Mouse (Mus musculus) hindbrain, embryonic 11.5 days (tissue): ENCODE measurements around the gene Btbd1. TPM values are rescaled to one million over a fixed set of nuclear protein-coding genes. Genes with fewer than 3 reads are reported as not detected.

ENCODE experiments used
- ATAC-seq: fragments of 200-750 bp; cut with Nextera tagmentation; 2 replicates; pipeline ENCODE4 v1.8.0; 2017; ENCODE audit warnings: mild to moderate bottlenecking, moderate TSS enrichment, moderate library complexity; ENCODE audit not compliant: low FRiP score
- DNase-seq: peaks from one replicate; pipeline ENCODE4 v3.0.0-alpha.2; 2015; ENCODE audit warnings: low spot score
- H3K27ac ChIP-seq: fragments of 300-500 bp; sonication (generic); 2 replicates; pipeline ENCODE4 v1.5.1; 2014; ENCODE audit warnings: mild to moderate bottlenecking, low read depth, low read length
- H3K27me3 ChIP-seq: fragments of 300-500 bp; sonication (generic); 2 replicates; pipeline ENCODE4 v1.6.1; 2014; ENCODE audit warnings: mild to moderate bottlenecking, low read length, moderate library complexity, mixed read lengths; ENCODE audit not compliant: control insufficient read depth, insufficient read depth
- H3K36me3 ChIP-seq: fragments of 300-500 bp; sonication (generic); 2 replicates; pipeline ENCODE4 v1.6.1; 2014; ENCODE audit warnings: mild to moderate bottlenecking, low read length, moderate library complexity, mixed read lengths; ENCODE audit not compliant: control insufficient read depth, insufficient read depth
- H3K4me1 ChIP-seq: fragments of 300-500 bp; sonication (generic); replicated peaks from 2 replicates; pipeline ENCODE4 v1.6.1; 2014; ENCODE audit warnings: low read length, mixed read lengths; ENCODE audit not compliant: control insufficient read depth, insufficient read depth
- H3K4me2 ChIP-seq: fragments of 300-500 bp; sonication (generic); replicated peaks from 2 replicates; pipeline ENCODE4 v1.6.1; 2014; ENCODE audit warnings: mild to moderate bottlenecking, low read depth, low read length
- H3K4me3 ChIP-seq: fragments of 300-500 bp; sonication (generic); 2 replicates; pipeline ENCODE4 v1.5.1; 2014; ENCODE audit warnings: low read depth, low read length
- H3K9ac ChIP-seq: fragments of 300-500 bp; sonication (generic); 2 replicates; pipeline ENCODE4 v1.6.1; 2014; ENCODE audit warnings: low read depth, low read length
- H3K9me3 ChIP-seq: fragments of 300-500 bp; sonication (generic); 2 replicates; pipeline ENCODE4 v1.6.1; 2016; ENCODE audit warnings: low read length; ENCODE audit not compliant: control insufficient read depth
- WGBS: fragments of 180-500 bp; shearing (Covaris S2); extraction: QIAGEN DNeasy Blood & Tissue Kit; methylation state at CpG from one replicate; pipeline ENCODE4 v1.1.7; 2014; 5-methylcytosine and 5-hydroxymethylcytosine counted together
- polyA plus RNA-seq: library from polyadenylated mRNA; unstranded; fragments of >200 nt; fragmentation: Nextera tagmentation; extraction: Ambion mirVana; gene quantifications from 2 replicates; pipeline ENCODE4 v1.2.1, GENCODE M21; 2014

Gene Btbd1
- polyA plus RNA-seq, 1 experiment from 2014 or later = 101 TPM

DNA sequence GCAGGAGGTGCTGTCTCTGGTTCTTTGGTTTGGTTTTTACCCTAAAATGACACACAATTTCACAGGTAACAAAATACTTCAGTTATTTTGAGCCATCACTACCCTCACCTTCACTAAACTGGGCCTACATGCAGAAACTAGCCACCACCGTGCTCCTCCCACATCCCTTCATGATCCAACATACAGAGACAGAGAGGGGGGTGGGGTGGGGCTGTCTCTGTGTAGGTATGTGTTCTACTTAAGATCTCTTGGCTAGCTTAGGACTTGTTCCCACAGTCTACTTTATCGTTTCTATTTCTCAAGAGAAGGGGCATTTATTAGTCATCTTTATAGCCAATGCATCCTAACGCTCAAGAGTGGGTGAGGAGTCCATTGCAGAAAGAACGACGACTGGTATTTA is 40.7 kb downstream of the Btbd1 start:
- Histone ChIP-seq H3K36me3 (no peaks in the 10 kb centered on the region), H3K9me3 (no peaks in the 10 kb centered on the region), H3K4me2 (peak overlapping the region; percentile 72), H3K9ac (peak overlapping the region; percentile 92), H3K27me3 (no peaks in the 10 kb centered on the region), H3K4me1 (no peaks in the 10 kb centered on the region), H3K4me3 (peak overlapping the region; percentile 58), H3K27ac (peak overlapping the region; percentile 98)
- 4% methylated on average over 5 of the region's 5 CpGs for WGBS
- no peak for DNase-seq
- peak; percentile 67 for ATAC-seq

DNA sequence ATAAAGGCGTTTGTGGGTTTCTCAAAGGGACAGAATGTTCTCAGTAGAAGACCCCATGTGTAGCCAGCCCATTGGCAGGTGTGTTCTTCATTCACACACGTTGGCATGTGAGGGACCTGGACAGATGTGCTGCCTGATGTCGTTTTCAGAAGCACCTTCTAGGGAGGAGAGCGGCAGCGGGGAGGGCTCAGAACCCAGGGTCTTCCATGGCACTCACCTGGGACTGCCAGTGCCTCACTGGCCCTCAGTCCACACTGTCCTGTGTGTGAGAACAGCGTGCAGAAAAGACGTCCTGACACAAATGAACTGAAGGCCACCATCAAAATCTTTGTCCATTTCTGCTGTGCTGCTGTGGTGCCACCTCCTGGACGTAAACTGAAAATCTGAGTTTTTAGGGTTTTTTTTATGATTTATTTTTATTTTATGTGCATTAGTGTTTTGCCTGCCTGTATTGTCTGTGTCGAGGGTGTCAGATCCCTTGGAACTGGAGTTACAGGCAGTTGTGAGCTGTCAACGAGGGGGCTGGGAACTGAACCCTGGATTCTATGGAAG is 51.5 kb downstream of the Btbd1 start:
- H3K4me2 ChIP-seq = no peak overlapping the region
- H3K4me3 ChIP-seq = no peak overlapping the region
- no peaks in the 10 kb centered on the region for H3K9me3 ChIP-seq
- H3K27me3 ChIP-seq = no peaks in the 10 kb centered on the region
- ATAC-seq (no peak), DNase-seq (peak; percentile 10)
- no peak overlapping the region for H3K9ac ChIP-seq
- peaks cover 10% of the 10 kb centered on the region; the same call in 1 of the 2 replicates for H3K36me3 ChIP-seq
- H3K27ac ChIP-seq = peak overlapping the region; percentile 11; the same call in 1 of the 2 replicates
- no peaks in the 10 kb centered on the region for H3K4me1 ChIP-seq
- 82% methylated on average over 10 of the region's 10 CpGs for WGBS

DNA sequence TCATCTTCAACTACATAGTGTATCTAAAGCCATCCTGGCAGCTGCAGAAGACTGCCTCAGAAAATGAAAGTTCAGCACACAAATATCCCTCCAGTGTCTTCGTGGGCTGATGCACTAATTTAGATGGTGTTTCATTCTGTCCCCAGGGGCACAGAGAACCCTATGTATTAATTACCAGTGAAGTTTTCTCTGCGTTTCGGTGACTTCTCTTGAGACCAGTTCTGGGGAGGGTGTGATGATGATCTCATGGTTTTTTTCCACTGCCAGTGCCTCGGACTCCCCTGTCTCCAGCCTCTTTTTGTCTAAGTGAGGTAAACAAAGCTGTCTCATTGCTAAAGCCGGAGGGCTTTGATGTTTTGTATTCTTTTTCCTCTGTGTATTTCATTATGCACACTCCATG is 53.9 kb downstream of the Btbd1 start:
- no peak for DNase-seq

DNA sequence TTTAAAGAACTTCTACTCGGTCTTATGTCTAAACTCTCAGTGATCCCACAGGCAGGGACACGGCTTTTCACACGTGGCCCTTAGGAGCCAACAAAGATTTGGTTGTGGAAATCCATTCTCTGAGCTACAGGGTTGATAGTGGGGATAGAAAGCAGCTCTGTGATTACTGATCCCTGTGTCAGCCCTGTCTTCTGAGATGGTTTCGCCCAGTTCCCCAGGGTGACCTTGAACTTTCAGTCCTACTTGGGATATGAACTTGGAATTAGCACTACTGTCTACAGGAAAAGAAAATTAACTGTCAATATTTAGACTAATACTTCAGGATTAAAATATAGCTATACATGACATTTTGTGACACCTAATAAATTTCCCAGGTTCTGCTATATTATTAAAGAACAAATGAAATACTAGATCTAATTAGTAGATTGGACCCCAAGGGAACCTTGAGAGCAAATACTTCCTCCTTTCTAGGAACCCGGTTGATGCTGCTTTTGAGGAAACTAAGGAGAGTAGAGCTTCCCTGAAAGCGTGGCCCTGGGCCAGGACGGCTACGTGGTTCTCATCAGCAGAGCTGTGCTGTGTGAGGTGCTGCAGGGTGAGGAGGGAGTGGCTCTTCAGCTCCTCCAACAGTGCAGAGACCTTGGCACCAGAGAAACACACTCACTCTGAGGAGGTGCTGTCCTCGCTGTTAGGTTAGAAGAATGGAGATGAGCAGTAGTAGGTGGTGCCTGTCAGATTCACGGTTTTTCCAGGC is 56.3 kb downstream of the Btbd1 start:
- no peak overlapping the region for H3K9ac ChIP-seq
- H3K27ac ChIP-seq = no peak overlapping the region
- H3K4me3 ChIP-seq = no peak overlapping the region
- DNase-seq (no peak), ATAC-seq (no peak)
- no peaks in the 10 kb centered on the region for H3K36me3 ChIP-seq
- 84% methylated on average over 10 of the region's 10 CpGs for WGBS
- H3K9me3 ChIP-seq = no peaks in the 10 kb centered on the region
- no peaks in the 10 kb centered on the region for H3K4me1 ChIP-seq
- no peaks in the 10 kb centered on the region for H3K27me3 ChIP-seq
- no peak overlapping the region for H3K4me2 ChIP-seq

More for the DNA sequence above, 53.9 kb downstream of the Btbd1 start:
- H3K4me2 ChIP-seq = no peak overlapping the region
- no peaks in the 10 kb centered on the region for H3K9me3 ChIP-seq
- H3K27ac ChIP-seq = no peak overlapping the region
- no peak for ATAC-seq
- peaks cover 3% of the 10 kb centered on the region; the same call in 1 of the 2 replicates for H3K36me3 ChIP-seq
- 83% methylated on average over 5 of the region's 5 CpGs for WGBS
- H3K4me1 ChIP-seq = no peaks in the 10 kb centered on the region
- H3K27me3 ChIP-seq = no peaks in the 10 kb centered on the region
- no peak overlapping the region for H3K4me3 ChIP-seq
- no peak overlapping the region for H3K9ac ChIP-seq

DNA sequence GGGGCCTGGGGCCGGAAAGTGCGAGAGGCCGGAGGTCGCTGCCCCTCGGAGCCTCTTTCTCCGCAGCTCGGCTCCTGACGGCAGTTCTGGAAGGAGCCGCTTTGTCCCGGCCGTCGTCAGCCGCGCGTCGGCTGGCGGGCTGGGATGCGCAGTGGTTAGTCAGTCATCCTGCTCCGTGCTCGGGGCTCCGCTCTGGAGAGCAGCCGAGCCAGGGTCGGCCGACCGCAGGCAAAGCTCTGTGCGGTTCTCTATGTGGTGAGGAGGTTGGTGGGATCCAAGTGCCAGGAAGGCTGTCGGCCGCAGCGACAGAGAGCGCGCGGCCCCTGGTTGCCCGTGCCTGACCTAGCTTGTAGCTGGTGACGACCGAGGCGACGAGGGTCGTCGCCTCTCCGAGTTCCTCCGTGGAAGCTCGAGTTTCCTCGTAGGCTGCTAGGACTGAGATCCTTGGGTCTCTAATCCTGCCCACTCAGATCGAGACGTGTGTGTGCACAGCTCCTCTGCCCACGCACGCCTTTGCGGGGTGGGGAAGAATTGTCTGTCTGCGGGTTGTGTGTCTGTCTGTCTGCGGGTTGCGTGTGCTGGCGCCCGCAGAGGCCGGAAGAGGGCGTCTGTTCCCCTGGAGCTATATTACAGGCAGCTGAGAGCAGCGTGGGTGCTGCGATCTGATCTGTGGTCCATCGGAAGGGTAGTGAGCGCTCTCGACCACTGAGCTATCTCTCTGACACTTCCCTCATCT is 66.0 kb downstream of the Btbd1 start:
- Histone ChIP-seq H3K27ac (peak overlapping the region; percentile 84), H3K4me2 (peak overlapping the region; percentile 91), H3K9me3 (no peaks in the 10 kb centered on the region), H3K36me3 (no peaks in the 10 kb centered on the region), H3K9ac (peak overlapping the region; percentile 90), H3K4me3 (peak overlapping the region; percentile 98), H3K4me1 (no peaks in the 10 kb centered on the region), H3K27me3 (no peaks in the 10 kb centered on the region)
- peak; percentile 86 for ATAC-seq
- DNase-seq = peak; percentile 57
- 2% methylated on average over 57 of the region's 60 CpGs for WGBS

DNA sequence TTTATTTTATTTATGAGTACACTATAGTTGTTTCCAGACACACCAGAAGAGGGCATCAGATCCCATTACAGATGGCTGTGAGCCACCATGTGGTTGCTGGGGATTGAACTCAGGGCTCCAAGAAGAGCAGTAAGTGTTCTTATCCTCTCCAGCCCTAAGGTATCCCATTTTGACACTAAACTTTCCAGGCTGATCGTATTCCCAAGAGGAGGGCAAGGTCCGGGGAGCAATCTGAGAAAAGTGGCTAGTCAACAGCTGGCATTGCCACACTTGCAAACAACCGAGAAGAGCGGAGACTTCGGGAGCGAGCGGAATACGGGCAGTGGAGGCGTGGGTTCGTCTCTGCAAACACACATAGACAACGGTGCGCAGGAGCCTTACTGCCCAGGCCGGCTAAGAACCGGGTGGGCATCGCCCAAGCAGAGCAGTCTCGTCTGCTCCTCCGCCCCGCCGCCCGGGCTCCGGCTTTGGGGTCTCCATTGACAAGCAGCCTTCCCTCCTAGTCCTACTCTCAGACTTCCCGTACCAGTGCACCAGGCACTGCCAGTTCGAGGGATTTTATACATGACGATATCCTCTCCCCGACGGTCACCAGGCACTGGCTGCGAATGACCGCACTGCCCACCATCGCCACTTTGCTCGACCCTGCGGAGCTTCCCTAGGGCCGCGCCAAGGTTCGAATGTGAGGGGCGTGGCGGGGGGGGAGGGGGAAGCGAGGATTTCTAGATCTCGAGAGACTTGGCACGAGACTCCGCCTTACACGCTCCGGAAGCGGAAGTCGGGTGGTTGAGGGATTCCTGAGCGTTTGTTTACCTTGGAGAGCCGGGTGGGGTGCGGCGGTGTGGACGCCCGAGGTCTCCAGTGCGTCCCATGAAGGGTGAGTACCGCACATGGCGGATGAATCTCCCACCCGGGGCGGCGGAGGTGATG is 66.8 kb downstream of the Btbd1 start, which contains the start of gene Ramac:
Gene Ramac (plus strand): TSS at position 746 of the 930 bp plus-strand sequence.
- Histone ChIP-seq H3K36me3 (no peaks in the 10 kb centered on the region), H3K9me3 (no peaks in the 10 kb centered on the region), H3K4me3 (peak within 1 kb of the TSS; percentile 98), H3K4me2 (peak within 1 kb of the TSS; percentile 91), H3K9ac (peak within 1 kb of the TSS; percentile 90), H3K4me1 (no peaks in the 10 kb centered on the region), H3K27me3 (no peaks in the 10 kb centered on the region), H3K27ac (peak within 1 kb of the TSS; percentile 84)
- DNase-seq (peak; percentile 98), ATAC-seq (peak; percentile 98)
- WGBS = under 1% methylated on average over 53 of the region's 56 CpGs

DNA sequence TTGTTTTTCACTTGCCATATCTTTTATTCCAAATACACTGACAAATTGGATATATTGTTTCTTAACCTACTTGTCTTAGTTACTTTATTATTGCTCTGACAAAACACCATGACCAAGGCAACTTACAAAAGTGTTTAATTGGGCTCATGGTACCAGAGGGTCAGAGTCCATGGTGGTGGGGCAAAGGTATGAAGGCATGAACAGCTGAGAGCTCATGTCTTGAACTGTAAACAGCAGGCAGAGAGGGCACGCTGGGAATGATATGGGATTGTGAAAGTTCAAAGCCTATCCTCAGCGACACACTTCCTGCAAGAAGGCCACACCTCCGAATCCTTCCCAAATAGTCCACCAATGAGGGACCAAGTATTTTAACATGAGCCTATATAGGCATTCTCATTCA is 81.3 kb downstream of the Btbd1 start:
- no peak for DNase-seq
- Histone ChIP-seq H3K4me1 (no peaks in the 10 kb centered on the region), H3K4me2 (no peak overlapping the region), H3K27me3 (no peaks in the 10 kb centered on the region), H3K4me3 (no peak overlapping the region), H3K36me3 (no peaks in the 10 kb centered on the region), H3K9me3 (no peaks in the 10 kb centered on the region), H3K9ac (no peak overlapping the region), H3K27ac (no peak overlapping the region)
- no peak for ATAC-seq
- 84% methylated on average over 3 of the region's 3 CpGs for WGBS

DNA sequence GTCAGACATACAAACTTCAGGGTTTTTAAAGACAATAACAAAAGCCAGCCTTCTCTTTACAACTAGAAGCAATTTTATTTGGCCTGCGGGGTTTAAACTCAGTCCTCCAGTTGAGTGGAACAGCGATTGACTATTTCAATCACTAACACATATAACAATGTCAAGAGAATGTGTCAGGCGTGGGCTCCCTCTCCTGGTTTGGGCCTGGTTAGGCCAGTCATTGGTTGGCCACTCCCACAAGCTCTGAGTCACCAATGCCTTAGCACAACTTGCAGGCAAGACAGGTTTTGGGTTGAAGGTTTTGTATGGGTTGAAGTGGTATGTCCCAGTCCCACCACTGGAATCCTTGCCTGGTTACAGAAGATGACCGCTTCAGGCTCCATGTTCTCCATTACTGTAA is 85.1 kb downstream of the Btbd1 start:
- DNase-seq = no peak
- ATAC-seq = no peak
- no peak overlapping the region for H3K4me2 ChIP-seq
- H3K9ac ChIP-seq = no peak overlapping the region
- H3K27me3 ChIP-seq = no peaks in the 10 kb centered on the region
- H3K4me1 ChIP-seq = no peaks in the 10 kb centered on the region
- 79% methylated on average over 4 of the region's 4 CpGs for WGBS
- no peaks in the 10 kb centered on the region for H3K9me3 ChIP-seq
- H3K27ac ChIP-seq = no peak overlapping the region
- no peak overlapping the region for H3K4me3 ChIP-seq
- H3K36me3 ChIP-seq = no peaks in the 10 kb centered on the region
